Mouse (Mus musculus) heart, adult 2 months (tissue): ENCODE measurements around the gene Nsmce1.
"Not testable (repeated sequence)": the region's sequence is repeated elsewhere in the genome, so short reads cannot be mapped to it uniquely, and the experiment has no call there.

ENCODE experiments used
- CTCF ChIP-seq: fragments of 200-600 bp; IDR thresholded peaks from 2 replicates; pipeline ENCODE4 v1.8.1; 2022; ENCODE audit warnings: antibody characterized with exemption, mild to moderate bottlenecking, moderate library complexity
- POLR2A ChIP-seq: fragments of 200-500 bp; IDR thresholded peaks from 2 replicates; pipeline ENCODE4 v1.6.1; 2011; ENCODE audit warnings: mild to moderate bottlenecking, low read depth, low read length, control low read depth; ENCODE audit not compliant: insufficient read depth

DNA sequence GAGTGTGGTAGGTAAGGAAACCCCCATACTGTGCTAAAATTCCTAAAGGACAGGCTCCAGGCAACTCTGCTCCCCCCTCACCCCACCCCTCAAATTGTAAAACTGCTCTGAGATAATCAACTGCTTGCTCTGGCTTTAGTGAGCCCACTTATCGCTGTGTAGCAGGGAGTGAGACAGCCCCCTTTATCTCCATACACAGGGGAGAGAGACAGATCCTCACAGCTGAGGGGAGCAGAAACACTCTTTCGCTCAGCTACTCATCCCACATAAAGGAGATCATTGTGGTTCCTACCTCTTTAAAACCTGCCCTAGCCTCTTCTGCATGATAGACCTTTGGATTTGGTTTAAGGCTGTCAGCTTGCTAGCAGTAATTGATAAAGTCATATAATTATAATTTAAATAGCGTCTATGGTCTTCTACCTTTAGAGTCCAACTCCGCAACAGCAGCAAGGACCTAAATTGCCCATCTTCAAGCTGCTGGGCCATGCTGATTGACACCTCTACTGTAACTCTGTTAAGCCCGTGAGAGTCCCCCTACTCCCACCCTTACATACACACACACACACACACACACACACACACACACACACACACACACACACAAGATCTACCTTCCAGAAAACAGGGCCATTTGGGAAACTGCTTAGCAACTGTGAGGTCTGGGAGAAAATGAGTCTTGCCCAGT is 62.4 kb downstream of the Nsmce1 start:
- not testable (repeated sequence) for TF ChIP-seq CTCF, POLR2A
